Mouse (Mus musculus) intestine, embryonic 14.5 days (tissue): Measurements from ENCODE around the gene Pak2. TPM values are rescaled to one million over a fixed set of nuclear protein-coding genes. Genes with fewer than 3 reads are reported as not detected.

ENCODE experiments used
- ATAC-seq: fragments of 200-750 bp; cut with Nextera tagmentation; replicated peaks from 2 replicates; pipeline ENCODE4 v1.8.0; 2017; ENCODE audit warnings: low read depth, moderate number of reproducible peaks, moderate TSS enrichment, moderate library complexity; ENCODE audit not compliant: low FRiP score, low TSS enrichment
- DNase-seq: peaks from one replicate; pipeline ENCODE4 v3.0.0-alpha.2; 2018; ENCODE audit warnings: low spot score
- H3K27ac ChIP-seq: fragments of 300-500 bp; sonication (generic); 2 replicates; pipeline ENCODE4 v1.5.1; 2014; ENCODE audit warnings: low read depth, mild to moderate bottlenecking, control low read depth
- H3K27me3 ChIP-seq: fragments of 300-500 bp; sonication (generic); replicated peaks from 2 replicates; pipeline ENCODE4 v1.6.1; 2014; ENCODE audit warnings: low read length, control low read depth; ENCODE audit not compliant: control insufficient read depth, insufficient read depth
- H3K36me3 ChIP-seq: fragments of 300-500 bp; sonication (generic); 2 replicates; pipeline ENCODE4 v1.6.1; 2014; ENCODE audit warnings: low read length, control low read depth; ENCODE audit not compliant: control insufficient read depth, insufficient read depth
- H3K4me1 ChIP-seq: fragments of 300-500 bp; sonication (generic); replicated peaks from 2 replicates; pipeline ENCODE4 v1.6.1; 2014; ENCODE audit warnings: low read length, control low read depth, mixed read lengths; ENCODE audit not compliant: control insufficient read depth, insufficient read depth
- H3K4me2 ChIP-seq: fragments of 300-500 bp; sonication (generic); 2 replicates; pipeline ENCODE4 v1.6.1; 2014; ENCODE audit warnings: low read length
- H3K4me3 ChIP-seq: fragments of 300-500 bp; sonication (generic); 2 replicates; pipeline ENCODE4 v1.5.1; 2014; ENCODE audit warnings: low read depth, low read length, control low read depth, mixed read lengths
- H3K9ac ChIP-seq: fragments of 300-500 bp; sonication (generic); 2 replicates; pipeline ENCODE4 v1.6.1; 2014; ENCODE audit warnings: mild to moderate bottlenecking, low read length
- H3K9me3 ChIP-seq: fragments of 300-500 bp; sonication (generic); 2 replicates; pipeline ENCODE4 v1.6.1; 2016; ENCODE audit warnings: low read length, control low read depth; ENCODE audit not compliant: control insufficient read depth
- WGBS: fragments of 180-500 bp; shearing (Covaris S2); extraction: QIAGEN DNeasy Blood & Tissue Kit; methylation state at CpG from one replicate; pipeline ENCODE4 v1.1.7; 2014; 5-methylcytosine and 5-hydroxymethylcytosine counted together
- polyA plus RNA-seq: library from polyadenylated mRNA; unstranded; fragments of >200 nt; fragmentation: Nextera tagmentation; extraction: Ambion mirVana; gene quantifications from 2 replicates; pipeline ENCODE4 v1.2.1, GENCODE M21; 2014

Pak2 gene
- polyA plus RNA-seq, 1 experiment from 2014 or later: 41.4 TPM

DNA sequence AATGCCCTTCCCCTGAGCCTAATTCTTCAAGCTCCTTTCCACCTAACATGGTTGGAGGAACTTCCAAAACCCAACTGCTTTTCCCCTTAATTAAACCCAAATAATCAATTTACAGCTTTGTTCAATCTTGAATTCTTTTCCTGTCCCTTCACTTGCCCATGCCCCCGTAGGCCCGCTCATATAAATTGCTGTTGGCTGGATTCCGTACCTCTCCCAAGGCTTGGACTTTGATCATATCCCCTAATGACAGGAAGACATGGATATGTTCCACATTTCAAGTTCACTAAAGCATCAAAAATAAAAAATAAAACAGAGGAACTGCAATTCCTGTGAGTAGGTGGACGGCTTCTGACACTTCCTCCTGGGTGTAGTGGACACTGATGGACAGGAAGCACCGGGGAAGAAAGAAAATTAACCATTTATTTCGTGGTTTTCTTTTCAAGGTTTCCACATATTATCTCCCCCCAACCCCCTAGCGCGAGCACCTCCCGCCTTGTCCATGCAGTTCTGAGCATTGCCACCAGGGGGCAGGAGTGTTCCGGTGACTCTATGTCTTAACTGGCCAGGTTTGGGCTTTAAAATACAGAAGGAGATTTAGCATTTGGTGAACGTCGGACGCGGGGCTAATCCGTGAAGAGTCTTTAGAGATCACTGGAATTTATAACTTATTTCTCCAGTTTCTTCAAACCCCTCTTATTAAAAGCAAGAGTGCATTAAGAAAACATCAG is 36.0 kb upstream of the Pak2 start:
- Histone ChIP-seq H3K36me3 (0 out of 2 replicates have a peak, but pooled peaks cover 3% of the 10 kb centered on the region), H3K9ac (no peak overlapping the region), H3K27me3 (no peaks in the 10 kb centered on the region), H3K4me1 (no peaks in the 10 kb centered on the region; the same call in 1 of the 2 replicates), H3K4me2 (0 out of 2 replicates have a peak overlapping the region, but pooled peaks have one; percentile 5), H3K27ac (no peak overlapping the region), H3K9me3 (no peaks in the 10 kb centered on the region), H3K4me3 (no peak overlapping the region)
- peak; percentile 96 for DNase-seq
- no peak for ATAC-seq
- 15% methylated on average over 15 of the region's 15 CpGs for WGBS

DNA sequence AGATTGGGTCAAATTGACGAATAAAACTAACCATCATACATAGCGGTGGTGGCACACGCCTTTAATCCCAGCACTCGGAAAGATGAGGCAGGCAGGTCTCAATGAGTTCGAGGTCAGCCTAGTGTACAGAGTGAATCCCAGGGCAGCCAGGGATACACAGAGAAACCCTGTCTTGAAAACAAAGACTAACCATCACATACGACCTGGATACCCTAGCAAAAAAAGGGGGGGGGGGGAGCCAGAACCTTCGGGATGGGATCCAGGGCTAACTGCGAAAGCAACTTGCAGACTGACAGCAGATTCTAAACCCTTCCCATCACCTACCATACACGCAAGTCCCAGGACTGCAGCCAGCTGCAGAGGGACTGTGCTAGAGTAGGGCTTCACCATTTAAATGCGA is 35.3 kb upstream of the Pak2 start:
- Histone ChIP-seq H3K27me3 (no peaks in the 10 kb centered on the region), H3K4me2 (no peak overlapping the region), H3K4me1 (no peaks in the 10 kb centered on the region; the same call in 1 of the 2 replicates), H3K4me3 (no peak overlapping the region), H3K27ac (no peak overlapping the region), H3K36me3 (0 out of 2 replicates have a peak, but pooled peaks cover 4% of the 10 kb centered on the region), H3K9me3 (no peaks in the 10 kb centered on the region), H3K9ac (no peak overlapping the region)
- WGBS: 82% methylated on average over 10 of the region's 10 CpGs
- no peak for ATAC-seq
- no peak for DNase-seq

GRCm38 (mm10) chr16:32113541-32114218 is 34.5 kb upstream of the Pak2 start:
- H3K4me1 ChIP-seq: no peaks in the 10 kb centered on the region; the same call in 1 of the 2 replicates
- H3K9ac ChIP-seq: no peak overlapping the region
- H3K4me2 ChIP-seq: no peak overlapping the region
- H3K27ac ChIP-seq: no peak overlapping the region
- no peaks in the 10 kb centered on the region for H3K9me3 ChIP-seq
- 0 out of 2 replicates have a peak, but pooled peaks have one; percentile 36 for ATAC-seq
- H3K27me3 ChIP-seq: no peaks in the 10 kb centered on the region
- H3K36me3 ChIP-seq: peaks cover 9% of the 10 kb centered on the region; the same call in 1 of the 2 replicates
- no peak overlapping the region for H3K4me3 ChIP-seq
- WGBS: 64% methylated on average over 23 of the region's 23 CpGs
- no peak for DNase-seq

DNA sequence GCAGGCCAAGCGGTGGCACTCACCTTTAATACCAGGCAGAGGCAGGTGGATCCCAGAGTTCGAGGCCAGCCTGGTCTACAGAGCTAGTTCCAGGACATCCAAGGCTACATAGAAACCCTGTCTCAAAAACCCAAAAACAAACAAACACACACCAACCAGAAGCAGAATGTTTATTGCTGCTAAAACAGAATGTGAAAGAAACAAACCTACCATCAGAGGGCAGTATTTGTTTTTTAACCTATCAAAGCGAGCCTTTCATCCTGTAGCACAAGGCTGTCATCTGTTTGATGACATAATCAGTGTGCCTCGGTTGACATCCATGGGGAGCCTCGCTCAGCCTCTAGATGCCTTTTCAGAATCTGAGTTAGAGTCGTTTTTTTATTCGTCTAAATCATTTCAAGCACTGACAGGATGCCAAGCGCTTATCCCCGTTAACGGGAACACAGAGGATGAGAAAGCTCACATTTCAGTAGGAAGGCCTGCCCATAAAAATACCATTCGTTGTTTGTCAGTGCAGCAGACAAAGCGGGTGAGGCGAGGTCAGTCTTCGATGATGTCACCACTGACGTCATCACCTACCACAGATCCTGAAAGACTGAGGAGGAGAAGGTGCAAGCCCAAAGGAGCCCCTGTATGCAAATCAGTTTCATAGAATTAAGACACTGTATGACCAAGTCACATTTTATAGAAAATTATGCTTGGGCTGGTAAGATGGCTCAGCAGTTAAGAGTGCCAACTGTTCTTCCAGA is 32.0 kb upstream of the Pak2 start:
- WGBS: 70% methylated on average over 15 of the region's 15 CpGs
- H3K27ac ChIP-seq: no peak overlapping the region
- H3K27me3 ChIP-seq: no peaks in the 10 kb centered on the region
- H3K4me1 ChIP-seq: no peaks in the 10 kb centered on the region; the same call in 1 of the 2 replicates
- H3K4me2 ChIP-seq: no peak overlapping the region
- ATAC-seq (no peak), DNase-seq (no peak)
- H3K36me3 ChIP-seq: peaks cover 27% of the 10 kb centered on the region
- H3K9me3 ChIP-seq: no peaks in the 10 kb centered on the region
- no peak overlapping the region for H3K9ac ChIP-seq
- no peak overlapping the region for H3K4me3 ChIP-seq

- Histone ChIP-seq H3K9me3 (no peaks in the 10 kb centered on the region), H3K4me3 (no peak overlapping the region), H3K27me3 (no peaks in the 10 kb centered on the region), H3K36me3 (peaks cover 37% of the 10 kb centered on the region), H3K27ac (no peak overlapping the region), H3K4me1 (no peaks in the 10 kb centered on the region), H3K4me2 (no peak overlapping the region), H3K9ac (no peak overlapping the region)
- 81% methylated on average over 2 of the region's 2 CpGs for WGBS
- ATAC-seq (no peak), DNase-seq (no peak)
Observed at GRCm38 (mm10) chr16:32108578-32108977, 29.4 kb upstream of the Pak2 start.

- no peak for ATAC-seq
- WGBS: 85% methylated on average over 7 of the region's 7 CpGs
Observed at GRCm38 (mm10) chr16:32108170-32108569, 29.0 kb upstream of the Pak2 start.

DNA sequence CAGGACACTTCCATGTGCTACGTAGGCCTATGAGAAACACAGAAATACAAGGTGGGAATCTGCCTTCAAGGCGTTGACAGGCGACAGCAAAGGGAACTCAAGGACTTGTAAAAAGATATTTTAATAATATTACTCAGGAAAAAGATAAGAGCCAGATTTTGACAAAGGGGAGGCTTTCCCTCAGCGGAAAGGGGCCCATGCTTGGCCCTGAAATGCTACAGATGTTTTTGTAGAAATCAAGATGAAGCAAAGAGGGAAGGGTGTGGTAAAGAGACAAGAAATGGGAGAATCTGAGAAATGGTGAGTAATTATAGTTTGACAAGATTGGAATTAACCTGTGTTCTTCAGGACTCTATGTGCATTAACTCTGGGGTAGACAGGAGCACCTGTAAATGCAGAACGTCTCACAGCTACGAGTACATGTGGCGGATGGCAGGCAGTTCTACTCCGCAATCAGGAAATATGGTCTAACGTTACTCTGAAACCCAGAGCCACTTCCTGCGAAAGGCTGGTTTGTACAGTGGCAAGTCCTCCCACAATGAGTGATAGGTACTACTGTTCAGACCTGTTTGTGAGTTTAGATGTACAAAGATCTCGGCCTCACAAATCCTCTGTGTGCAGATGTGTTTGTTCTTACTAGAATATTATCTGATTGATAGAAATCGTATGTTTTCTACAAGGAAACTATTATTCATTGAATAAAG is 28.4 kb upstream of the Pak2 start:
- DNase-seq (no peak), ATAC-seq (no peak)
- Histone ChIP-seq H3K36me3 (peaks cover 47% of the 10 kb centered on the region), H3K27ac (no peak overlapping the region), H3K4me2 (no peak overlapping the region), H3K4me1 (no peaks in the 10 kb centered on the region), H3K4me3 (no peak overlapping the region), H3K9me3 (no peaks in the 10 kb centered on the region), H3K9ac (no peak overlapping the region), H3K27me3 (no peaks in the 10 kb centered on the region)
- WGBS: 89% methylated on average over 12 of the region's 12 CpGs

More at GRCm38 (mm10) chr16:32108170-32108569, 29.0 kb upstream of the Pak2 start:
- DNase-seq: no peak
- Histone ChIP-seq H3K27me3 (no peaks in the 10 kb centered on the region), H3K36me3 (peaks cover 41% of the 10 kb centered on the region), H3K9me3 (no peaks in the 10 kb centered on the region), H3K4me3 (no peak overlapping the region), H3K4me2 (no peak overlapping the region), H3K27ac (no peak overlapping the region), H3K4me1 (no peaks in the 10 kb centered on the region), H3K9ac (no peak overlapping the region)

- Histone ChIP-seq H3K4me3 (no peak overlapping the region), H3K4me2 (no peak overlapping the region), H3K27me3 (no peaks in the 10 kb centered on the region), H3K9me3 (no peaks in the 10 kb centered on the region), H3K36me3 (peaks cover 49% of the 10 kb centered on the region), H3K27ac (no peak overlapping the region), H3K4me1 (no peaks in the 10 kb centered on the region), H3K9ac (no peak overlapping the region)
- no peak for DNase-seq
- 85% methylated on average over 1 of the region's 1 CpGs for WGBS
- ATAC-seq: no peak
Observed at GRCm38 (mm10) chr16:32105698-32106097, 26.6 kb upstream of the Pak2 start.
